Mouse (Mus musculus): Measurements from ENCODE around the gene Pik3r4. TPM values are rescaled to one million over a fixed set of nuclear protein-coding genes. Genes with fewer than 3 reads are reported as not detected.

The Pik3r4 gene
- total RNA-seq (2021): 10 to 100 TPM; 21.0 to 23.5 TPM

GRCm38 (mm10) chr9:105642460-105643371 is at the start of gene Pik3r4:
Gene Pik3r4 (plus strand): TSS chr9:105642978.
- DNase-seq: peak; percentile 80

GRCm38 (mm10) chr9:105598906-105599305 is 43.9 kb upstream of the Pik3r4 start:
- DNase-seq: no peak

DNA sequence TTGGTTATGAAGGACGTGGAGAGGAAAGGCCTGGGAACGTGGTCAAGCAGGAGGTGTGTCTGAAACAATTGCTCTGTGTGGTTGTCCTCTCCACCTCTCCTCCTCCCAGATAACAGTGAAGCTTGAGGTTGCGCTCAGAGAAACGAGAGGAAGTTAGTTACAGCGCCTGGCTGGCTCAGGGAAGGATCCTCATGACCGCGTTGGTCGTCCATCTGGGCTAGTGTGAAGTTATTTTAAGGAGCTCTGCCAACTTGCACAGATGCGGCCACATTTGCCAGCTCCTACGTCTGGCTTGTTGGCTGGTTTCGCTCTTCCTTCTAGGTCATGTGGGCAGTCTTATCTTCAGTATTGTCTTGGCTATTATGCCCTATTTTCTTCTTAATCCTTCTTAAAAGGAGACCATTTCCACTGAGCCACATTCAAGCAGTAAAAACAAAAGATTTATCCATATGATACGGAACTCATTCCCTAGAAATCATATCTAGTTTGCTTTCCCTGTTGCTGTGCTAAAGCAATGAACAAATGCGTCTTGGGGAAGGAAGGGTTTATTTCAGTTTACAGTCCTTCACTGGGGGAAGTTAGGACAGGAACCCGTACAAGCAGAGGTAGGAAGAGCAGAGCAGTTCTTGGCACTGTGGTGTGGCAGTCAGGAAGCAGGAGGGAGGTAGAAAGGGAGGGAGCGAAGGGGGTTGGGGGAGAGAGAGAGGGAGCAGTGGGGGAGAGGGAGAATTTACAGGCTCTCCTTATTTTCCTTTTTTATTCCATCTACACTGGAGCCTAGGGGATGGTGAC is 30.6 kb upstream of the Pik3r4 start:
- DNase-seq: peak; percentile 18

DNA sequence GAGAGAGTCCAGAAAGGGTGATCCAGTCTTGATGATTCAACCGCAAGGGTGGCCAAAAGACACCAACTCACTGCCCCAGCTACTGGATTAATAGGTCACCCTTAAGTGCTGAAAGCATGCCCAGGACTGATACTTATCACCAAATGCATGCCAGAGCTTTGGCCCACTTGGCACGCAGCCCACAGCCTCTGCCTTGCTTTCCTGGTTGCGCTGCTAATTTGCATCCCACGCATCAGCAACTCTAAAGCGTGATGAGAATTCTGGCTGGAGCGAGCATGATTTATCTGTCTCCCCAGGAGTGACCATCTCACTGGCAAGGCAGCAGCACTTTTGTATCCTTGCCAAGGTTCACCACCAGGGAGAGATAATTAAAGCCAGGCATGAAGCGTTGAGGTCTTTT is 29.9 kb upstream of the Pik3r4 start:
- peak; percentile 60 for DNase-seq

DNA sequence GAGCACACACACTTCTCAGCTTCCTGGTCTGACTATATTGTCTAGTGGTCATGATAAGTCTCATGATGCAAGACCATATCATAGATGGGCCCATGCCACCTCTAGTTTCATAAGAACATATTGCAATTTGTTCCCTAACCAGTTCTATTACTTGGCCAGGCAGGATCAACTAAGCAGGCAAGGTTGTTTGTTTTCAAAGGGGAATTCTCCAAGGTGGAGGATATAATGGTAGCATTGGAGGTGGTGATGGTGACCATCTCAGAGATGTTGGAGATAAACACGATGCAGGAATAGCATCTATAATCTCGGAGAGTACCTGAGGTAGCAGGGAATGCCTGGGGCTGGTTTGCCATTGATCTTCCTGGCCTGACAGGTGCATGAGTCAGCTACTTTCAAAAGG is 26.8 kb upstream of the Pik3r4 start:
- DNase-seq: no peak

- DNase-seq: peak; percentile 77
Observed at GRCm38 (mm10) chr9:105617274-105617673, 25.5 kb upstream of the Pik3r4 start.

- DNase-seq: no peak
Observed at GRCm38 (mm10) chr9:105633961-105634360, 8.8 kb upstream of the Pik3r4 start.

DNA sequence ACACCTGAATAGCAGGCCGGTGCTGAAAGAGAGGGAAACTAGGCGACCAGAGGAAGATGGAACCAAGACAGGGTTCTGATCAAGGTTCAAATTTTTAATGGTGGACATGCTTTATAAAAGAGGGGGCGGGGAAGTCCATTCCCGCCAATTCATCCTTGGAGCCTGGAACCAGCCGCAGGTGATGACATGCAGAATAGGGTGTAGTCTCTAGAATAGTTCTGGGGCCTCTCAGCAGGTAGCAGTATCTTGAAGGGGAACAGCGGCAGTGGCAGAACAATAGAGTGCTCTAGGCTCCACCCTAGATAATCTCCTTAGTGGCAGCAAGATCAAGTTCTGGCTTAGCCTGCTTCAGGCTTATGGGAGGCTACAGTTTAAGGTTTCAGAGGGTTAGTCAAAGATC is 1.4 kb upstream of the Pik3r4 start:
- DNase-seq: peak; percentile 2

GRCm38 (mm10) chr9:105656189-105656588 is 13.4 kb downstream of the Pik3r4 start:
- no peak for DNase-seq

DNA sequence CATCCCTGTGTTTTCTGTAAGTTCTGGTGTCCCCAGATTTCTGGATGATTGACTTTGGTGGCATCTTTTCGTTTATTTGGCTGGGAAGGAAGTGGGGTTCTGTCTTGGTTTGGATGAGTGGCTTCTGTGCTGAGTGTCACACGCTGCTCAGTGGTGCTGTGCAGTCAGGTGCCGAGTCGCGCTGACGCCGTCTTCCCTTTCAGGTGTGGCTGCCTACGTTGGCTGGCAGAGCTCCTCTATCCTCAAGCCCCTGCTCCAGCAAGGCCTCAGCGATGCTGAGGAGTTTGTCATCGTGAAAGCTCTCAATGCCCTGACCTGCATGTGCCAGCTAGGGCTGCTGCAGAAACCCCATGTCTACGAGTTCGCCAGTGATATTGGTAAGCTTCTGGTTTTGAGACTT is 15.4 kb downstream of the Pik3r4 start:
- DNase-seq: no peak

- DNase-seq: no peak
Observed at GRCm38 (mm10) chr9:105659877-105660276, 17.1 kb downstream of the Pik3r4 start.

GRCm38 (mm10) chr9:105665269-105665668 is 22.5 kb downstream of the Pik3r4 start:
- DNase-seq: no peak

- no peak for DNase-seq
Observed at GRCm38 (mm10) chr9:105670916-105671315, 28.1 kb downstream of the Pik3r4 start.

- DNase-seq: no peak
Observed at GRCm38 (mm10) chr9:105672032-105672431, 29.3 kb downstream of the Pik3r4 start.

GRCm38 (mm10) chr9:105675941-105676340 is 33.2 kb downstream of the Pik3r4 start:
- DNase-seq: no peak

DNA sequence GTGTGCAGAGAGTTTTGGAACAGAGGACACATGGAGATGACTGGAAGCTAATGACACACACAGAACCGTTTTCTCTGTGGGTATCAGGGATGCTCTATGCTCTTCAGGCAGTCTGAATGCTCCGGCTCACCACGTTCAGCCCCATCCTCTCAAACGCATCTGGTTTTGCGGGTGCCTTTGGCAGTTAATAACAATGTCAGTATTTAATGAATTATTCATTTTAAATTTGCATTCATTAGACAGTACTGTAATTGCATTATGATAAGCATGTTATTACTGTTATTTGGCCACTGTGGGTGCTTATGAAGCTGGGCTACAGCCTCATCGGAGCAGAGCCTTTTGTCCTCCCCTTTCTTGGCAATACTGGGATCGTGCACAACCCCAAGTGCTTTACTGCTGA is 38.6 kb downstream of the Pik3r4 start:
- DNase-seq: no peak

DNA sequence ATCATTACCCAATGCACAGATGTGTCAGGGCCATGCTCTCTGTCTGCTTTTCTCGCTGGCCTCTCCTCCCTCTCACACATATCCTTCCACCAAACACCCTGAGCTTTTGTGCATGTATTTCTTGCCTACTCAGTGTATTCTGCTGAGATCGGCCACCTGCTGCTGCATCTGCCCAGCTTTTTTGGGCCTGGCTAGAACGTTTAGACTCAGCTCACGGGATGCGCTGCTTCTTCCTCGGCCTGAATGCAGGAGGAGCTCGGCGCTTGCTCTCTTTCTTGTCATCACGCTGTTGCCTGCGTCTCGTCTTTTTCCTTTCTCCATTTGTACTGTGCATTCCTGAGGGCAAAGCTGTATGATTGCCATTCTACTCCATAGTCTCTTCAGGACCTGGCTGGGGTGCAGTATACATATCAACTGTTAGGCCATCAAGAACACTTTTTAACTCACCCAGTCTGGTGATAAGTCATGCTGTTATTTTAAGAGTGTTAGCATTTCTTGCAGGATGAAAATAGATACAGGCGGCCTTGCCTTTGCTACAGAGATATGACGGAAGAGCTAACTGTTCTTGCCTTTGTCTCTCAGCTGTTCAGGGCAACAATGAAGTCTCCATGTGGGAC is 41.9 kb downstream of the Pik3r4 start:
- DNase-seq: no peak

- DNase-seq: no peak
Observed at GRCm38 (mm10) chr9:105689485-105689884, 46.7 kb downstream of the Pik3r4 start.

DNA sequence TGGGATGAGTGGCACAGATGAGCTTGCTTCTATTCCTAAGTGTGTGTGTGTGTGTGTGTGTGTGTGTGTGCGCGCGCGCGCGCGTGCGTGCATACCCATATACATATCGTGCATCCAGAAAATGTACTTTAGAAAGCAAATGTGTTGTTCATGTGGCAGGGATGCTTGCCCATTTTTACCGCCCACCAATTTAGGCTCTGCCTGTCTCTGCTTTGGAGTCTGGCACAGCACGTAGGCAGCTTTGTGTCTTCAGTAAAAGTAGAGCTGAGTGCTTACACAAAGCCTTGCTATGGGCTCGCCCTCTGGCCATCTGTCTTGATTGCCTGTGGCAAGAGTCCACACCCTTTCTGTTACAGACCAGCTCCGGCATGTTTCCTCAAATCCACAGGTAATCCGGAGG is 49.7 kb downstream of the Pik3r4 start:
- DNase-seq: no peak

DNA sequence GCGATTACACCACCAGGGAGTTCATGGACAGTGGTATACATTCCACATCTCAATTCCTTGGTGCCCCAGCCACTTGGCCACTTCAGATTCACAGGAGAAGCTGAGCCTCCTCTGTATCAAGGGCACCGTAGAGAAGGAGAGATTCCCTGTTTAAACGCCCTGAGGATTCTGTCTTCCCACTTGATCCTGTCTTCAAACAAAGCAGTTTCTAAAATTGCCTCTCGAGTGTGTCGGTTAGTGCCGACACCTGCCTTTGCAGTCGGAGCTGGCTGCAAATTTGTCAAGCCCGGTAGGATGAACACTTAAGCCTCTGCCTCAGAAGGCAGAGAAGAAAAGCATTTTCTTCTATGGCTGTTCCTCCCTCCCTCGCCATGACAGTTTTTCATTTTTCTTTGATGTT is 50.3 kb downstream of the Pik3r4 start:
- DNase-seq: no peak

DNA sequence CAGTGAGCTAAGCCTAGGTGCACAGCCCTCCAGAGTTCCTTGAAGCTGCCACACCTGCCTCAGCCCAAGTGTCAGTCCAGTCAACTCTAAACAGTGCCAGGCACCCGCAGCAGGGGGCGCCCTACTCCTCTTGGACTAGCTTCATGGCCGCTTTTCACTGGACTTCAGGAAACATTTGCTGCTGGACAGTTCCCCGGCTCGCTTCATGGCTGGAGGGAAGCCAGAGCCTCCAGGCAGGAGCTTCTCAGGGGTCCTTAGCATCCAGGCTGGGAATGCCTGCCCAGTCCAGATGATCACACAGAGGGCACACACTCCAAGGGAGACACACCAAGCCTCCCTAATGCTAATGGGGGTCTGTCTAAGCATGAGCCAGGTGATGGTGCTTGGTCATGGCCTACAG is 51.1 kb downstream of the Pik3r4 start:
- peak; percentile 94 for DNase-seq

GRCm38 (mm10) chr9:105696818-105697564 is 54.2 kb downstream of the Pik3r4 start:
- DNase-seq: peak; percentile 40
